Mouse (Mus musculus) embryonic facial prominence, embryonic 11.5 days (tissue): ENCODE measurements around the gene Ccdc91. TPM values are rescaled to one million over a fixed set of nuclear protein-coding genes. Genes with fewer than 3 reads are reported as not detected.

ENCODE experiments used
- ATAC-seq: fragments of 200-750 bp; cut with Nextera tagmentation; replicated peaks from 2 replicates; pipeline ENCODE4 v1.8.0; 2017; ENCODE audit warnings: low read depth; ENCODE audit not compliant: insufficient number of reproducible peaks, low FRiP score, low TSS enrichment
- DNase-seq: peaks from one replicate; pipeline ENCODE4 v3.0.0-alpha.2; 2015; ENCODE audit warnings: low spot score
- H3K27ac ChIP-seq: fragments of 300-500 bp; sonication (generic); replicated peaks from 2 replicates; pipeline ENCODE4 v1.5.1; 2014; ENCODE audit warnings: mild to moderate bottlenecking, low read depth, low read length, control low read depth
- H3K27me3 ChIP-seq: fragments of 300-500 bp; sonication (generic); 2 replicates; pipeline ENCODE4 v1.6.1; 2014; ENCODE audit warnings: mild to moderate bottlenecking, low read length, moderate library complexity, mixed read lengths; ENCODE audit not compliant: control insufficient read depth, insufficient read depth
- H3K36me3 ChIP-seq: fragments of 300-500 bp; sonication (generic); replicated peaks from 2 replicates; pipeline ENCODE4 v1.6.1; 2014; ENCODE audit warnings: low read depth, mild to moderate bottlenecking, low read length, moderate library complexity, mixed read lengths; ENCODE audit not compliant: control insufficient read depth, insufficient read depth
- H3K4me1 ChIP-seq: fragments of 300-500 bp; sonication (generic); 2 replicates; pipeline ENCODE4 v1.6.1; 2014; ENCODE audit warnings: low read length, mixed read lengths; ENCODE audit not compliant: control insufficient read depth, insufficient read depth
- H3K4me2 ChIP-seq: fragments of 300-500 bp; sonication (generic); 2 replicates; pipeline ENCODE4 v1.6.1; 2014; ENCODE audit warnings: low read depth, mild to moderate bottlenecking, control low read depth, low read length, moderate library complexity
- H3K4me3 ChIP-seq: fragments of 300-500 bp; sonication (generic); 2 replicates; pipeline ENCODE4 v1.5.1; 2014; ENCODE audit warnings: low read depth, low read length, control low read depth
- H3K9ac ChIP-seq: fragments of 300-500 bp; sonication (generic); replicated peaks from 2 replicates; pipeline ENCODE4 v1.6.1; 2014; ENCODE audit warnings: mild to moderate bottlenecking, control low read depth, low read length
- H3K9me3 ChIP-seq: fragments of 300-500 bp; sonication (generic); replicated peaks from 2 replicates; pipeline ENCODE4 v1.6.1; 2016; ENCODE audit warnings: mild to moderate bottlenecking, low read length, inconsistent platforms, mixed read lengths; ENCODE audit not compliant: control insufficient read depth
- WGBS: fragments of 180-500 bp; shearing (Covaris S2); extraction: QIAGEN DNeasy Blood & Tissue Kit; methylation state at CpG from one replicate; pipeline ENCODE4 v1.1.7; 2014; 5-methylcytosine and 5-hydroxymethylcytosine counted together
- polyA plus RNA-seq: library from polyadenylated mRNA; unstranded; fragments of >200 nt; fragmentation: Nextera tagmentation; extraction: Ambion mirVana; gene quantifications from 2 replicates; pipeline ENCODE4 v1.2.1, GENCODE M21; 2014

Ccdc91 gene
- polyA plus RNA-seq, 1 experiment from 2014 or later, result 29.4 TPM

DNA sequence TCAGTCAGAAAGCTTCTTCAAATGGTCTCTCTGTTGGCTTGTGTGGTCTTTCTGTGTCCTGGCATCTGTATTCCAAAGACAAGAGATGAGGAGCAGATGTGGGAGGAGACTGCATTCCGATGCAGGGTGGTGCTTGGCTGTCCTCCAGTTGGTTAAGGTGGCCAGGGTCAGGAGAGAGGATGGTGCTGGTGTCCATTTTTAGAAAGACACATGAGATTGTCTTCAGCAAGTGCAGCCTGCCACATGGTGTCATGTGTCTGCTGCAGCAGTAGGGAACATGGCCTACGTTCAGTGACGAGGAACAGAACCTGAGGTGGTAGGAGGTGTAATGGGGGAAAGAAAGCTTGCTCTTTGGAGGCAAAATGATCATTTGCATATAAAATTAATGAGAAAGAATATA lies 25.8 kb downstream of the Ccdc91 start:
- WGBS, result 83% methylated on average over 3 of the region's 3 CpGs
- H3K4me3 ChIP-seq, result no peak overlapping the region

DNA sequence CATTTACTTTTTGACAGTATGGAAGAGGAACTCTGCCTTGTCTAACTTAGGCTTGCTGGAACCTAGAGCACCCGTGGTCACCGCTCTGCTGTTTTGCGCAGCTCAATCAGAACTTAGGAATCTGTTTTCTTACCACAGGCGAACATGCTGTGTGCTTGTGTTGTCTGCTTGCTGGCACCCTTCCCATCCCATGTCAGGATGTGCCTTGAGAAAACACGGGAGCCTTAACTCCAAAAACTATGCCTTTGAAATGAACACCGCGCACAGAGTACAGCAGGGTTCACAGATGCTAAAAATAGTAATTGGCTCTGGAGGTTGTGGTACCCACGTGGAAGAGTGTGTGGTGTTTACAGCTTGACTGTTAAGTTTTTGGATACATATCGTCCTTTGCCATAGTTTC lies 30.4 kb downstream of the Ccdc91 start:
- ATAC-seq (no peak), DNase-seq (no peak)
- no peaks in the 10 kb centered on the region for H3K36me3 ChIP-seq
- H3K4me2 ChIP-seq, result no peak overlapping the region
- no peaks in the 10 kb centered on the region for H3K9me3 ChIP-seq
- 80% methylated on average over 9 of the region's 9 CpGs for WGBS
- H3K4me3 ChIP-seq, result no peak overlapping the region
- no peak overlapping the region for H3K9ac ChIP-seq
- H3K27me3 ChIP-seq, result no peaks in the 10 kb centered on the region
- no peak overlapping the region for H3K27ac ChIP-seq
- H3K4me1 ChIP-seq, result no peaks in the 10 kb centered on the region

More for the DNA sequence above, 25.8 kb downstream of the Ccdc91 start:
- Histone ChIP-seq H3K36me3 (no peaks in the 10 kb centered on the region), H3K9me3 (no peaks in the 10 kb centered on the region), H3K27me3 (no peaks in the 10 kb centered on the region), H3K4me2 (no peak overlapping the region), H3K9ac (no peak overlapping the region), H3K4me1 (no peaks in the 10 kb centered on the region), H3K27ac (no peak overlapping the region)
- ATAC-seq (no peak), DNase-seq (no peak)

GRCm38 (mm10) chr6:147506496-147506895 lies 30.9 kb downstream of the Ccdc91 start:
- H3K9ac ChIP-seq, result no peak overlapping the region
- H3K27ac ChIP-seq, result no peak overlapping the region
- no peaks in the 10 kb centered on the region for H3K4me1 ChIP-seq
- H3K4me3 ChIP-seq, result no peak overlapping the region
- no peaks in the 10 kb centered on the region for H3K36me3 ChIP-seq
- no peaks in the 10 kb centered on the region for H3K9me3 ChIP-seq
- 88% methylated on average over 10 of the region's 10 CpGs for WGBS
- ATAC-seq (no peak), DNase-seq (no peak)
- H3K4me2 ChIP-seq, result no peak overlapping the region
- no peaks in the 10 kb centered on the region for H3K27me3 ChIP-seq

DNA sequence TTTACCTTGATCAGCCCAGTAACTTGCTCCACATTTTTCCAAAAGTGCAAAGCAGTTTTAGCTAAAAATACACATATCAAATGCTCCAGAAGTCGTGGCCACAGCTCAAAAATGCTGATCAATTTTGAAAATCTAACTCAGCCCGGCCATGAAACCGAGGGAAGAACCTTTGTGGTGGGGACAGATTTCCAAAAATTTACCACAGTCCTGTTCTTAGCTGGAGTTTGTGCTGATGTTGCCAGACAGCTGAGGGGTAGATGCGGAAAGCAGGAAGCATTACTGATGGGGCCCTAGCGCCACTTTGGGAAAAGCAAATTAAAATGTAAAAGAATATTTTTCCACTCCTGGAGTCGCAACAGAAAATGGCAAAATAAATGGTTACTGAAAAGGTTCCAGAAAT lies 31.6 kb downstream of the Ccdc91 start:
- 87% methylated on average over 6 of the region's 6 CpGs for WGBS
- Histone ChIP-seq H3K4me3 (no peak overlapping the region), H3K4me1 (no peaks in the 10 kb centered on the region), H3K9ac (no peak overlapping the region), H3K27me3 (no peaks in the 10 kb centered on the region), H3K4me2 (no peak overlapping the region), H3K9me3 (no peaks in the 10 kb centered on the region), H3K36me3 (no peaks in the 10 kb centered on the region), H3K27ac (no peak overlapping the region)
- DNase-seq (no peak), ATAC-seq (no peak)

- DNase-seq (no peak), ATAC-seq (no peak)
- Histone ChIP-seq H3K9ac (no peak overlapping the region), H3K4me2 (no peak overlapping the region), H3K27ac (no peak overlapping the region), H3K9me3 (no peaks in the 10 kb centered on the region), H3K36me3 (no peaks in the 10 kb centered on the region), H3K4me1 (no peaks in the 10 kb centered on the region), H3K4me3 (no peak overlapping the region), H3K27me3 (no peaks in the 10 kb centered on the region)
- 86% methylated on average over 2 of the region's 2 CpGs for WGBS
Observed at GRCm38 (mm10) chr6:147510516-147510915, 34.9 kb downstream of the Ccdc91 start.

DNA sequence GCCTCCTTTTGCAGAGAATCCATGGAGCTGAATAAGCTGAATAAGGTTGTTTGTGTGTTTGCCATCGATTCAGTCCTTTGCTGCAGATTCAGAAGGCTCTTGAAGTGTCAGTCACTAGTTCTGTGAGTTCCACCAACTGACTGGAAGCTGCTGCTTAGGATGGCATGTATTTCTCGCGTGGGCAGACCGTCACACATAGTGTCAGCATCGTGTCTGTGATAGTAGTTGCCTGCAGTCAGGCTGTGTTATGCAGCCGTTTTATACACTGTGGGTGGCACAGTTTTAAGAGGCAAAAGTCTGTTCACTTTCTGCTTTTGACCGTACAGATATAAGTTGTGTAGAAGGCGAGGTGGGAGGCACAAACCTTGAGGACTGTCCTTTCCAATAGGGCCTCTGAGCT lies 42.3 kb downstream of the Ccdc91 start:
- no peak overlapping the region for H3K27ac ChIP-seq
- DNase-seq (no peak), ATAC-seq (no peak)
- H3K4me1 ChIP-seq, result no peaks in the 10 kb centered on the region
- WGBS, result 84% methylated on average over 8 of the region's 8 CpGs
- H3K9ac ChIP-seq, result no peak overlapping the region
- H3K4me3 ChIP-seq, result no peak overlapping the region
- no peaks in the 10 kb centered on the region for H3K27me3 ChIP-seq
- H3K36me3 ChIP-seq, result no peaks in the 10 kb centered on the region
- no peaks in the 10 kb centered on the region for H3K9me3 ChIP-seq
- no peak overlapping the region for H3K4me2 ChIP-seq

DNA sequence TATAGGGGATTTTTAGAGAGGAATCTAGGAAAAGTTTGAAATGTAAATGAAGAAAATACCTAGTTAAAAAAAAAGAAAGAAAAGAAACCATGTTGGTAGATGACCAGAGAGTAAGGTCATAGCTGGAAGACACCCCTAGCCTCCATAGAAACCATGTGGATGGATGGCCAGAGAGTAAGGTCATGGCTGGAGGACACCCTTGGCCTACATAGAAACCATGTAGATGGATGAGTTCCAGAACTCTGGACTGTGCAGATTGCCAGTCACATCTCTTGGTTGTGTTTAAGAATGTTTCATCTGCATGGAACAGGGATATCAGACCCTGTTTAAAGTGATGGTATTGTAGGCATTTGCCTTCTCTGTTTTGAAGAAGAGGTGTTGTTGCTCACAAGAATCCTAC lies 49.6 kb downstream of the Ccdc91 start:
- Histone ChIP-seq H3K4me2 (no peak overlapping the region), H3K4me1 (no peaks in the 10 kb centered on the region), H3K9ac (no peak overlapping the region), H3K9me3 (no peaks in the 10 kb centered on the region), H3K4me3 (no peak overlapping the region), H3K36me3 (no peaks in the 10 kb centered on the region), H3K27me3 (no peaks in the 10 kb centered on the region), H3K27ac (no peak overlapping the region)
- ATAC-seq (no peak), DNase-seq (no peak)

DNA sequence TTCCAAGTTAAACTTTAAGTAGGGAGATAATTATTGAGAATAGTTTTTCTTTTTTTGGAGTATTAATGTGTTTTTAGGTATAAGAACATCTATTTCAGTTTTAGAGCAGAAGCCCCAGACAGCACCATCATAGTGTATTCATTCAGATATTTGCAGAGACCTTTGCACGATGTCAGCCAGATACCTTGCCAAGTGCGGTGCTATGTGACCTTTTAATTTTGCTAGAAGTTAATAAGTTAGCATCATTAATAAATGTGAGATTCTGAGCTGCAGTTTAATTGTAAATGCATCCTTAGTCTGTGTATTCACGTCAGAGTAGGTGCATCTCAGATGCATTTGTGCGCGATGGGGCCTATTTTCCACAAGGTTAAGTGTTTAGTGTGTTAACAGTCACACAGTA lies 59.3 kb downstream of the Ccdc91 start:
- no peak overlapping the region for H3K4me2 ChIP-seq
- H3K27me3 ChIP-seq, result no peaks in the 10 kb centered on the region
- no peak overlapping the region for H3K9ac ChIP-seq
- H3K36me3 ChIP-seq, result no peaks in the 10 kb centered on the region
- no peak for ATAC-seq
- DNase-seq, result no peak
- H3K4me1 ChIP-seq, result no peaks in the 10 kb centered on the region
- WGBS, result 95% methylated on average over 5 of the region's 5 CpGs
- no peak overlapping the region for H3K27ac ChIP-seq
- H3K9me3 ChIP-seq, result no peaks in the 10 kb centered on the region
- H3K4me3 ChIP-seq, result no peak overlapping the region

GRCm38 (mm10) chr6:147538236-147538635 lies 62.6 kb downstream of the Ccdc91 start:
- H3K4me1 ChIP-seq, result no peaks in the 10 kb centered on the region
- ATAC-seq (no peak), DNase-seq (no peak)
- H3K9ac ChIP-seq, result no peak overlapping the region
- H3K27me3 ChIP-seq, result no peaks in the 10 kb centered on the region
- H3K4me2 ChIP-seq, result no peak overlapping the region
- no peak overlapping the region for H3K4me3 ChIP-seq
- 91% methylated on average over 5 of the region's 5 CpGs for WGBS
- H3K9me3 ChIP-seq, result no peaks in the 10 kb centered on the region
- H3K27ac ChIP-seq, result no peak overlapping the region
- H3K36me3 ChIP-seq, result no peaks in the 10 kb centered on the region
